Mouse (Mus musculus) retina, postnatal 7 days (tissue): Measurements from ENCODE around the gene Tacc2.

Experiments used
- DNase-seq: peaks from one replicate; pipeline ENCODE4 v3.0.0-alpha.2; 2012; ENCODE audit warnings: low read depth, low spot score

Tacc2 gene

GRCm38 (mm10) chr7:130617591-130617990 lies 40.4 kb downstream of the Tacc2 start:
- DNase-seq: no peak

- DNase-seq: no peak
Measured at GRCm38 (mm10) chr7:130621068-130621467, 43.8 kb downstream of the Tacc2 start.

DNA sequence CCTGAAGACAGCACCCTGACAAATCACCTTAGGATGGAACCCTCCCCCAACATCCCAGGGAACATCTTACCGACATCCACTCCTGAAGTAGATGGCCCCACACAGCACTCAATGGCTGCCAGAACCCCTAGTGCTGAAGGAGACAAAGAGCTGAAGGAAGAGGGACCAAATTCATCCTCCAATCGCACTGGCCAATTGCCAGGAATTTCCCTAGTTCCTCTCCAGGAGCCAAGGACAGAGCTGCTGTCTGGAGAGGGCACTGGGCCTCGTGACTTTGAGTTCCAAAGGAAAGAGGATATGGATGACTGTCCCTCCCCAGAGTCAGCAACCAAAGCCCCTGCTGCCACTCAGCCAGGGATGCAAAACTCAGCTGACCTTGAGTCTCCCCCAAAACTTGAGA lies 44.7 kb downstream of the Tacc2 start:
- DNase-seq: no peak

DNA sequence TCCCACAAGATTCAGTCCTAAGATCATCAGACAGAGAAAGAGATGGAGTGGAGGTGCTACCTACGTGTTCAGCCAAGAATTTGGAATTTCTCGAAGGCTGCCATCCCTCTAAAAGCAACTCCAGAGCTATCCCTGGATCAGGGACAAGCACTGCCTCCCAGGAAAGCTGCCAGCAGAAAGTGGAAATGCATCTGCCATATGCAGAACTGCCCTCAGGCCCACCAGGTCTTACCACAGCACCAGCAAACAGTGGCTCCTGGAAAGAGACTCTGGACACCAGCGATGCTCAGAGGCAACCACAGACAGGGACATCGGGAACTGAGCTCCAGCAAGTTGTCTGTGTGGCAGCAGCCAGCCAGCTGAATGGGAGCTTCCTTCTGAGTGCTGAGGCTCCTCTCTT lies 45.1 kb downstream of the Tacc2 start:
- no peak for DNase-seq

- DNase-seq: no peak
Measured at GRCm38 (mm10) chr7:130624299-130624698, 47.1 kb downstream of the Tacc2 start.

GRCm38 (mm10) chr7:130625361-130625760 lies 48.1 kb downstream of the Tacc2 start:
- no peak for DNase-seq

DNA sequence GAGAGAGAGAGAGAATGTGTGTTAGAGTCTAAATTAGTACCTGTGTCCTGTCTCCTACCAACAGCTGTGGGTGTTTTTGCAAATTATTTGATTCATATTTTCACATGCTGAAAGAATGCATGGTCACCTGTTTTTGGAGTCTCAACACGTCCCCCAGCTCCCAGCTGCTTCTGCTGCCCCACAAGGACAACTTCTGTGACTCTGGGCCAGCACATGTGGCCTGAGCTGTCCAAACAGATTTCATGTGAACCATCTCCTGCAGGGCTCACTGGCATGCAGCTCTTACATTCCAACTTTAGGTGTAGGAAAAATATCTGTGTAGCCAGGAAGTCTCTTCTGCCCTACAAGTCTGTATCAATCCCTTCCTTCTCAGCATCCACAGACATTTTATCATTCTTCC lies 51.4 kb downstream of the Tacc2 start:
- no peak for DNase-seq

DNA sequence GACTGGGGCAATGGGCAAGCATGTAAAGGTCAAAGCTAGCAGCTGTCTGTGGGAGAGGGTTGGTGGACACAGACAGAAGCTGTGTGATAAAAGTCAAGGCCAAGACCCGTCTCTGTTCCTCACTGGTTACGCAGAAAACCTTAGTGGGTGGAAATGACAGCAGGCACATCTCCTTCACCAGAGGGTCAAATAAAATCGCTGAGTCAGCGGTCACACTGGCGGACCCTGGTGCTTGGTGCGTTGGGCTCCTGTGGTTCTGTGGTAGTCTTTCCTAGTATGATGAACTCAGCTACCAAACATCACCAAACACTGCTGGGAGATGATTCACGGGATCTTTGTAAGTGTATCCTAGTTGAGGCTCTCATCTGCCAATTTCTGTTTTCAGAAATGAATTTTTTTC lies 52.8 kb downstream of the Tacc2 start:
- DNase-seq: no peak

GRCm38 (mm10) chr7:130630956-130631355 lies 53.7 kb downstream of the Tacc2 start:
- no peak for DNase-seq

GRCm38 (mm10) chr7:130631553-130632378 lies 54.5 kb downstream of the Tacc2 start:
- no peak for DNase-seq

DNA sequence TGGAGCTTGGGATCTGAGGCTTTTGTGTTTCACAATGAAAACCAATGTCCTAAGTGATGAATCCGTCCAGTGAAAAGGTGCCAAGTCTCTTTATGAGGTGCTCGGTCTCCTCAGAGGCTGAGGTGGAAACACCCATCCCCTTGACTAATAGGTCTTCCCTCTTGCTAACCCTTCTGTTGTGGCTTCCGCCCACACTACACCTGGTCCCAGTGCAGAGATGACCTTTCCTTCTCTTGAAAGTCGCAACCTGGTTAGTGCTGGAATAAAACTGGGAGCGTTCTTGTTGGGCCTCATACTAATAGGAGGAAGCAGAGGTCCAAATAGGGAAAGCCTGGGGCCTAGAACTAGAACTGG lies 55.1 kb downstream of the Tacc2 start:
- no peak for DNase-seq

DNA sequence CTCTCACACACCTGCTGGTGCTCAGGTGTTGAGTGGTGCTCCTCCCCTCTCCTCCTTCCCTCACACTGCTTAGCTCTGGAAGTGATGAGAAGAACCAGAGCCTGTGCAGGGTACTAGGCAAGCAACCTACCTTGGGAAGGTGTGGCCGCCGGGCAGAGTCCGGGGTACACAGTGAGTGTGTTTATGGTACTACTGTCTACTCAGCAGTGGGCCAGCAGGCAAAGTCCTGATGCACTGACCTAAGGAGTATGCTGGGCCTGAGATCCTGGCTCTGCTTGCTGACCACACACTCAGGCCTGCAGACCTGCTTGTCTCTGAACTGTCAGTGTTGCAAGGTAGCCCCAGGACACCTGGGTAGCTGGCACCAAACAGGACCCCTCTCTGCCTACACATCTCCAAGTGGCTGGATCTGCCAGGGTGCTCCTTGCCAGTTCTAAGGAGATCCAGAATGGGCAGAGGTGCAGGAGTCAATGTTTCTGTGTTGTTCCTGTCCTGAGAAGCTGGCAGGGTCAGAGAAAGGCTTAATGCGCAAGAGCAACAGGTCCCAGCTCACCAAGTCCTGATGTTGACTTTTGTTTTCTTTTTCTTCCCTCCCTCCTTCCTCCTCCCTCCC lies 57.1 kb downstream of the Tacc2 start:
- no peak for DNase-seq

DNA sequence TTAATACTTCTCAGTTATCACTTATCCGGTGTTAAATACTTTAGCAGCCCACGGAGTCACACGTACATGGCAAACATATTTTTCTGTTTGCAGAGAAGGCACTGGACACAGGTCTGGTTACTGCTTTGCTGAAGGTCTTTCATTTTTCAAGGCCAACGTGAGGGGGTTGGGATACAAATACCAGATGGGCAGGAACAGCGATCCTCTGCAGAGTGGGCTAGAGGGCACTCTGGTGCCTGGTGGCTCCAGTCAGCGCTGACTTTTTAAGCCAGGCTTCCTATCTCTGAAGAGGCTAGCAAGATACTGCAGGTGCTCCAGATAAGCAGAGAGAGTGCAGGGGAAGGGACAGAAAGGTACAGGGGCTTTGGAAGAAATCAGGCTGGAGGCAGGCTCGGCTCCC lies 58.0 kb downstream of the Tacc2 start:
- no peak for DNase-seq

DNA sequence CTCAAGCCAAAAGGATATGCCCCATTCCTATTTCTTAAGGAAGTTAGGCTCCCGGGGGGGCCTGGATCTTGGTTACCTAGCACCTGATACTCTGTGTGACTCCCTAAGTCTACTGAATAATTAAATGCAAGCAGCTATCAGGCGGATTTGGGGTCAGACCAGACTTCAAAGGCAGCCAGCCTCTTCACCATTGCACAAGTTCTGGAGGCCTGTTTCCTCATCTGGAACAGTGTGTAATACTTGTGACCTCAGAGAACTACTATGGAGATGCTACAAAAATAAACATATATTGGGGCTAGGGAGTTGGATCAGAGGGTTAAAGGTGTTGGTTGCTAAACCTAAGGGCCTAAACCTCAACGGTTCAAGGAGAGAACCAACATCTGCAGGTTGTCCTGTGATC lies 59.0 kb downstream of the Tacc2 start:
- no peak for DNase-seq

GRCm38 (mm10) chr7:130636902-130637301 lies 59.7 kb downstream of the Tacc2 start:
- DNase-seq: no peak

DNA sequence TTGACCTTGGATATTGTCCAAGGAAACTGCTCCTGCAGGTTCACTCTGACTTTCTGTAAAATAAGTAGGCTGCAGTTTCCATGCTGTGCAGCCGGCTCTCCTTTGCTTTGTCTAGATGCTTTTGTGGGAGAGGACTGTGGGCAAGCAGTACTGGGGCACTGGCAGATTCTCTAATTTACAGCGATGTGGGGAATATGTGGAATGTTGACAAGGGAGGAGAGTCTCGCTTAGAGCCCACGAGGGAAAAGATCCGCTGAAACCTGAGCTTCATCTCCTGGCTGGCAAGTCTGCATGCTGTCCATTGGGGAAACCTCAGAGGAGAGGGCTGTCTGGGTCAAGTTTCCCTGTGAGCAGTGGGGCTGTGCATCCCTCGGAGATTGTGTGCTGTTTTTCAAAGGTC lies 60.6 kb downstream of the Tacc2 start:
- no peak for DNase-seq

- no peak for DNase-seq
Measured at GRCm38 (mm10) chr7:130640681-130641080, 63.4 kb downstream of the Tacc2 start.

- DNase-seq: no peak
Measured at GRCm38 (mm10) chr7:130645332-130645993, 68.2 kb downstream of the Tacc2 start.

DNA sequence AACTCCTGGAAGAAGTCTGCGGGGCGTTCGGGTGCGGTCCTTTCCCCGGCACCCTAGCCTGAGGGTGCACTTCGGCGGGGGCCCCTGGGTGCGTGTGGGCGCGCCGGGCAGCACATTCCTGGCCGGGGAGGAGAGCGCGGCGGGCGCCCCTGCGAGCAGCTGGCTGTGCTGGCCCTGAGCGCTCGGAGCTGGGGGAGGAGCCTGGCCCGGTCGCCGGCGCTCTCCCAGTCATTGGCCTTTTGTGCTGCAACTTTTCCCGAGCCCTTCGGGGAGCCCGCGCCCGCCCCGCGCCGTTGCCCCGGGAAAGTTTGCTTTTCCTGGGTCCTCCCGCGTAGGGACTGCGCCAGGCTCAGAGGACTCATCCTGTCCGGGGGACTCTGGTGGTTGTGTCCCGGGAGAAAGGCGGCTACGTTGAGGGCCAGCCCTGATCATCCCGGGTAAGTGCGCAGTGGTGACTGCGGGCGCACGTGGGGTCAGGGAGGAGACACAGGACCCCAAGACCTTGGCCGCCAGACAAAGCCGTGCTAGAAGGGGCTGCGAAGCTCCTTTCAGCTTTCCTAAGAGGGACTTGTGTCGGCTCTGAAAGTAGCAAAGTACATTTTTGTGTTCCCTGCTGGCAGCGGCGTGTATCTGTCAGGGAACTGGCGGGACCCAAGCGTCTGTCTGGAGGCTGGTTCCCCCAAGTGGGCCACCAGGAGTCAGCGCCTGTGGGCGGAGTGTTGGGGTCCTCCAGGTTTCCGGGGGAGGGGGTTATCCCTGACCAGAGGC lies 68.9 kb downstream of the Tacc2 start:
- no peak for DNase-seq

DNA sequence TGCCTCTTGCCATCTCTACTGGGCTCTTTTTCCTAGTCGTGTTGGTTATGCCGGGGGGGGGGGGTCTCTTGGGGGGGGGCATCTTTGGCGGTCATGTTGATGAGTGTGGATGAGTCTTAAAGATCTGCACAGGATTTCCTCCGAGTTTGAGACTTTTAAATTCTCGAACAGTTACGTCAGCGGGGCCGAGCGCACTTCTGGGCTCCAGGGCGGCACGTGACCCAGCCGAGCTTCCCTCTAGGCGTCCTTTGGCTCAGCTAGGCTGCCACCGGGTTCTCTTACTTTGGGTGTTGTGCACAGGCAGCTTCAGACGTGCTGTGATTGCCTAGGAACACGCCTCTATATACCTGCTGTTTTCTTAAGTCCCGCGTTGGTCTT lies 69.5 kb downstream of the Tacc2 start:
- no peak for DNase-seq

DNA sequence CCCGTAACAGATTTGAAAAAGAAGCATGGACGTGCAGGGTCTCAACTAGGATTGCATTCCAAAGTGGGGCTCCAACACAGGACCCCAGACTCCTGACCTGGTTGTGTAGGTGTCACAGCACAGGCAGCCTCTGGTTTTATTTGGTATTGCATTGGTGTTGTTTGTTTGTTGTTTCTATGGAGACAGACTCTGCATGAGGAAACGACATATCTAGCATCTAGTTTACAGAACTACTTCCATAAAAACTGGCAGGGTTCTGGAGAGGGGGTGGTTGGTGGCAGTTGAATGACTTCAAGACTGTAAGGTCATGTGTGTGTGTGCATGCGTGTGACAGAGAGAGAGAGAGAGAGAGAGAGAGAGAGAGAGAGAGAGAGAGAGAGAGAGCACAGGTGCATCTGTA lies 70.8 kb downstream of the Tacc2 start:
- DNase-seq: no peak

GRCm38 (mm10) chr7:130649257-130649656 lies 72.0 kb downstream of the Tacc2 start:
- DNase-seq: no peak
